Mouse (Mus musculus): ENCODE measurements around the gene Clptm1. TPM values are rescaled to one million over a fixed set of nuclear protein-coding genes. Genes with fewer than 3 reads are reported as not detected.
A peak's percentile ranks its signal among the peaks of the same experiment; 100 is the strongest.
"Not testable (repeated sequence)": the region's sequence is repeated elsewhere in the genome, so short reads cannot be mapped to it uniquely, and the experiment has no call there.

The Clptm1 gene
- polyA plus RNA-seq, 1 experiment from 2014 or later = 97.5 TPM

DNA sequence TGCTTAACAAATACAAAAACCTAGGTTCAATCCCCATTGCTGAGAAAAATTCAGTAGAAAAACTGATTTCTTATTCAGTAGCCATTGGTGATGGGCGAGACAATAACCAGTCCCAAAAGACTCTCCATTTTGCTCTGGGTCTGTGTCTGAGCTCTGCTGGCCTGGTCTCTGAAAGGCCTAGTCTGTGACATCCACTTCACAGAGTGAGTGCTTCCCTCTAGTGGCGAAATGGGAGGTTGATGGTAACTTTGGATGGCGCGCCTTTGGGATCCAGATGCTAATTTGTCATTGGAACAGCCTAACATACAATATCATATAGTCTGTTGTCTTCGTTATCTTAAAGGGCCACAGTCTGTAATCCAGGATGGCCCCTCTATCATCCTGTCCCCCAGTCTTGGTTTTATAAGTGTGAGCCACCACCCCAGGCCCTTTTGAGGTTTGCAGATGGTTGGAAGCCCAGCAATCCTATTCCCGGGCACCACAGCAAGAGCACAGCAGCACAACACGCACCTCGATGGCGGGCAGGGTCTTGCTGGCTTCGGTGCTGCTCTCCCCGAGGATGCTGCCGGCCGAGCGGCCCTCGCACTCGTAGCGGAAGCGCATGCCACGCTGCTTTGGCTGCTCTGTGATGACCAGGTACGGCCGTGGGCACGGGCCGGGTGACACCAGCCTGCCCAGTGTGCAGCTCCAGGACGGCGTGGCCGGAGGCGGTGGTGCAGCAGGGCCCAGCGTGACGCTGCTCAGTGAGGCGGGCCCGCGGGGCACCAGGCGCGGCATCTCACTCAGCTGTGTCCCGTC lies 45.6 kb downstream of the Clptm1 start:
- Histone ChIP-seq H3K4me2 (replicated peaks) (peak overlapping the region; percentile 55), H3K36me3 (no peaks in the 10 kb centered on the region), H3K4me1 (replicated peaks) (peaks cover 6% of the 10 kb centered on the region), H3K27me3 (peaks cover 5% of the 10 kb centered on the region; the same call in 1 of the 2 replicates), H3K27ac (peak overlapping the region; percentile 68), H3K9me3 (no peaks in the 10 kb centered on the region), H3K4me3 (replicated peaks) (peak overlapping the region; percentile 31), H3K9ac (replicated peaks) (peak overlapping the region; percentile 57)
- ATAC-seq = peak; percentile 88
- 4% methylated on average over 35 of the region's 35 CpGs for WGBS

DNA sequence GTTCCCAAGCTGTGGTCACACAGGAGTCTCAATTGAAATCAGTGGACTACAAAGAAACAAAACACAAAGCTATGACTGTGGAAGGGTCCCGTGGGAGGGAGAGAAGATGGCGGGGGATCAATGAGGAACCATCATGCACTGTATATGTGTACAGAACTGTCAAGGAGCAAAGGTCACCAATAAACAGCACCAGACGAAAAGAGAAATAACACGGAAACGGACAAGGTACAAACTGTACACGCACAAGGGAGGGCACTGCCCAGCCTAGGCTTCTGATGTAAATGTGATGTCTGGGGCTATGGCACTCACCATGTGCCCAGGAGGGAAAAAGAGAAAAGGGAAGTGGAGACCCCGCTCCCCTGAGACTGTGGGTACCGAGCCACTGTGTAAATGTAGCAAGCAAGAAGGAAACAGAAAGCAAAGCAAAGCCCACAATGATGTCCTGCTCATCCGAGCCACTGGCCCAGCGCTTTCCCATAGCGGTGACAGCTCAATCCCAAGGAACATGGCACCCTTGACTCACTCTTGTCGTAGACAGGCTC lies 49.7 kb downstream of the Clptm1 start:
- no peak overlapping the region for H3K4me3 ChIP-seq (replicated peaks)
- no peak overlapping the region for H3K4me2 ChIP-seq (replicated peaks)
- peaks cover 6% of the 10 kb centered on the region for H3K4me1 ChIP-seq (replicated peaks)
- no peaks in the 10 kb centered on the region for H3K9me3 ChIP-seq
- 0 out of 2 replicates have a peak, but pooled peaks cover 2% of the 10 kb centered on the region for H3K27me3 ChIP-seq
- no peak overlapping the region for H3K27ac ChIP-seq
- 88% methylated on average over 12 of the region's 12 CpGs for WGBS
- no peaks in the 10 kb centered on the region for H3K36me3 ChIP-seq
- H3K9ac ChIP-seq (replicated peaks) = no peak overlapping the region
- no peak for ATAC-seq

DNA sequence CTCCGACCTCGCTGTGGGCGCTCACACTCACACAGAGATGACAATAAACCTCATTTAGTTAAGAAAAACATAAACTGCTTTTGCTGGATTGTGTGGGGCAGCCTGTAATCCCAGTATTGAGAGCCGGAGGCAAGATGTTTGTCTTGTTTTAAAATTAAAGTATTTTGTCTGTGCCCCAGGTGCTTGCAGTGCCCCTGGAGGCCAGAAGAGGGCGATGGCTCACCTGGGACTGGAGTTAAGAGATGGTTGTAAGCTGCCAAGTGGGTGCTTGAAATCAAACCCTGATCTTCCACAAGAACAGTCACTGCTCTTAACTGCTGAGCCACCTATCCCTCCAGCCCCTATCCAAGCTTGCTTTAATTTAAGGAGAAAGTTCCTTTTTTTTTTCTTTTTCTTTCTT lies 53.9 kb downstream of the Clptm1 start:
- H3K4me3 ChIP-seq (replicated peaks) = no peak overlapping the region
- no peak for ATAC-seq
- WGBS = 81% methylated on average over 5 of the region's 5 CpGs
- no peak overlapping the region for H3K9ac ChIP-seq (replicated peaks)
- no peaks in the 10 kb centered on the region for H3K27me3 ChIP-seq
- no peak overlapping the region for H3K27ac ChIP-seq
- H3K36me3 ChIP-seq = no peaks in the 10 kb centered on the region
- no peaks in the 10 kb centered on the region for H3K4me1 ChIP-seq (replicated peaks)
- H3K4me2 ChIP-seq (replicated peaks) = no peak overlapping the region
- H3K9me3 ChIP-seq = no peaks in the 10 kb centered on the region

DNA sequence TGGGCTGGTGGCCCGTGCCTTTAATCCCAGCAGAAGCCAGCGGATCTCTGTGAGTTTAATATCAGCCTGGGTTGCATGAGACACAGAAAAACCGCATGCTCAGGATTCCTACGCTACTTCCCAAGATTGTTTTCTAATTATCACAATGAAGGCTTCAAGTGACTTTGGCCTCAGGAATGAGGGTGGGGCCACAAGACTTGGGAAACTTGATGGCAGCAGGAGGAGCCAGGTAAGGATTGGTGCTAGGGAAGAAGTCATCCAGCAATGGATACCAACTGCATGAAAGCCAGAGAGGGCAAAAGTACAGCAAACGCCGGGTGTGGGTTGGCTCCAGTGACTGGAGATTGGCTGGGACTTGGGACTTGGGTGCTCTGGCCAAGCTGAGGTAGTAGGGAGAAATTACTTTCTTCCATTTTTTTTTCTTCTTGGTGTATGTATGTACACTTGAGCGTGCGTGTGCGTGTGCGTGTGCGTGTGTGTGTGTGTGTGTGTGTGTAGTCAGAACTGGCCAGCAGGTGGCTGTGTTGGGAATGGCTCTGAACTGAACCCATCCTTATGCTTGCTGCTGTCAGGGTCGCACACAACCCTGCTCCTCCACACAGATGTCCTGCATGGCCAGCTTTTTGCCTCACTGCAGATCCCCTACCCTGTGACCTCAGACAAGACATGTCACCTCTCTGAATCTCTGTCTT lies 55.0 kb downstream of the Clptm1 start:
- 94% methylated on average over 12 of the region's 12 CpGs for WGBS
- H3K9me3 ChIP-seq = no peaks in the 10 kb centered on the region
- no peak overlapping the region for H3K4me2 ChIP-seq (replicated peaks)
- no peak overlapping the region for H3K4me3 ChIP-seq (replicated peaks)
- no peak overlapping the region for H3K27ac ChIP-seq
- no peaks in the 10 kb centered on the region for H3K27me3 ChIP-seq
- no peaks in the 10 kb centered on the region for H3K4me1 ChIP-seq (replicated peaks)
- H3K9ac ChIP-seq (replicated peaks) = no peak overlapping the region
- ATAC-seq = no peak
- no peaks in the 10 kb centered on the region for H3K36me3 ChIP-seq

DNA sequence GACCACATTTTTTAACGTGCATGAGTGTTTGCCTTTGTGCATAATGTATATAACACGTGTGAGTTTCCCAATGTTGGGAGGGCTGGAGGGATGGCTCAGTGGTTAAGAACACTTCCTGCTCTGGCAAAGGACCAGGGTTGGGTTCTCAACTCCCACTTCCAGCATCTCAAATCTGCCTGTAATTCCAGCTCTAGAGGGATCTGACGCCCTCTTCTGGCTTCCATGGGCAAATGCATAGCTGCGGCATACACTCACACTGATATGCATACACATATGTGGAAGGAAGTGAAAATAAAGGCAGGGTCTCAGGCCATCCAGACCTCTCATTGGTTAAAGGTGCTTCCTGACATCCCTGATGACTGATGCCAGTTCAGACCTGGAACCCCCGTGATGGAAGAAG lies 57.5 kb downstream of the Clptm1 start:
- Histone ChIP-seq H3K9ac (replicated peaks) (no peak overlapping the region), H3K36me3 (no peaks in the 10 kb centered on the region), H3K9me3 (no peaks in the 10 kb centered on the region), H3K4me2 (replicated peaks) (no peak overlapping the region), H3K4me3 (replicated peaks) (no peak overlapping the region), H3K4me1 (replicated peaks) (peaks cover 16% of the 10 kb centered on the region), H3K27me3 (no peaks in the 10 kb centered on the region), H3K27ac (no peak overlapping the region)
- WGBS = 89% methylated on average over 5 of the region's 5 CpGs
- no peak for ATAC-seq

DNA sequence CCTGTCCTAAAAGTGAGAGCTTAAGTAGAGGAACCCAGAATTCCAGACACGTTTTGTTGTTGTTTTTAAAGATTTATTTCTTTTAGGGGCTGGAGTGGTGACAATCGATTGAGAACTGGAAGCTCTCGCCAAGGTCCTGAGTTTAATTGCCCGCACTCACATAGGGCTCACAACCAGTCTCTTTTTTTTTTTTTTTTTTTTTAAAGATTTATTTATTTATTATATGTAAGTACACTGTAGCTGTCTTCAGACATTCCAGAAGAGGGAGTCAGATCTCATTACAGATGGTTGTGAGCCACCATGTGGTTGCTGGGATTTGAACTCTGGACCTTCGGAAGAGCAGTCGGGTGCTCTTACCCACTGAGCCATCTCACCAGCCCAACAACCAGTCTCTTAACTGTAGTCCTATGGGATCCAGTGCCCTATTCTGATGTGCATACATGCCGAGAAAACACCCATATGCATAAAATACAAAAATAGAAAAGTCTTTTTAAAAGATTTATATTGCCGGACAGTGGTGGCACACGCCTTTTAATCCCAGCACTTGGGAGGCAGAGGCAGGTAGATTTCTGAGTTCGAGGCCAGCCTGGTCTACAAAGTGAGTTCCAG lies 60.1 kb downstream of the Clptm1 start:
- peak; percentile 12; the same call in 1 of the 2 replicates for ATAC-seq
- not testable (repeated sequence) for H3K27ac ChIP-seq; H3K27me3 ChIP-seq; H3K9ac ChIP-seq (replicated peaks); H3K9me3 ChIP-seq
- Histone ChIP-seq H3K4me1 (replicated peaks) (peaks cover 36% of the 10 kb centered on the region), H3K4me2 (replicated peaks) (peak overlapping the region; percentile 98), H3K4me3 (replicated peaks) (peak overlapping the region; percentile 92), H3K36me3 (peaks cover 24% of the 10 kb centered on the region)
- 59% methylated on average over 10 of the region's 10 CpGs for WGBS

DNA sequence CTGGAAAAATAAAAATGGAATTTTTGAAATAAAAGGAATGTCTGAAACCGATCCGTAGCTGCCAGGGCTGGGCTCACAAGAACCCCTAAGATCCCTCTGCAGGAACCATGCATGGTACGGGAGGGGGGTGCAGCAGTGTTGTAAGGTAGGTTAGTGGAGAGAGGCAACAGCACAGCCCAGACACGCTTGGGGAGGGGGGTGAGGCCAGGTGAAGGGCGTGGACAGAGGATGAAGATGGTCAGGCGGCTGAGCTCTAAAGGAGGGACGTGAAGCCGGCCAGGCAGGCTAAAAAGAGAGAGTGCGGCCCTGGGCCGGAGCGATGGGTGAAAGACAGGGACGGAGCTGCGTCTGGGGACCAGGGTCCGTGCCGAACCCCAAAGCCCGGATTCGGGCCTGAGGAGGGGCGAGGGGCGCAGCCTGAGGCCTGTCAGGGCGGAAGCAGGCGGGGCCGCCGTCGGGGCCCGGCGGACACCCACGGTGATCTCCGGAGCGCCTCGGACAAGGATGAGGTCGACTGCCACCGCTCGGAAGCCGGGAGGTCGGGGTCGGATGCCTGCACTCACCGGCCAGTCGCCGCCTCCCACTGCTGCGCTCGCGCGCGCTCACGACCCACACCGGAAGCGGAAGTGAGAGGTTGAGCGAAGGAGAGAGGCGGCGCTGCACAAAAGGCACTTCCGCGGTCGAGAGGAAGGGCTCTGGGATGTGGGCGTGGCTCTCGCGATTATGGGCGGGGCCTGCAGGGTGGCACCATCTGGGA lies 60.8 kb downstream of the Clptm1 start, which contains the start of gene Clasrp:
Gene Clasrp, minus strand, starts transcription at position 638 of the 757 bp plus-strand sequence.
- ATAC-seq = peak; percentile 93
- no peaks in the 10 kb centered on the region for H3K27me3 ChIP-seq
- H3K36me3 ChIP-seq = peaks cover 31% of the 10 kb centered on the region
- WGBS = 2% methylated on average over 56 of the region's 57 CpGs
- H3K4me3 ChIP-seq (replicated peaks) = peak within 1 kb of the TSS; percentile 92
- peak within 1 kb of the TSS; percentile 98 for H3K4me2 ChIP-seq (replicated peaks)
- peak within 1 kb of the TSS; percentile 68 for H3K27ac ChIP-seq
- H3K9me3 ChIP-seq = no peaks in the 10 kb centered on the region
- H3K4me1 ChIP-seq (replicated peaks) = peaks cover 36% of the 10 kb centered on the region
- peak within 1 kb of the TSS; percentile 98 for H3K9ac ChIP-seq (replicated peaks)

DNA sequence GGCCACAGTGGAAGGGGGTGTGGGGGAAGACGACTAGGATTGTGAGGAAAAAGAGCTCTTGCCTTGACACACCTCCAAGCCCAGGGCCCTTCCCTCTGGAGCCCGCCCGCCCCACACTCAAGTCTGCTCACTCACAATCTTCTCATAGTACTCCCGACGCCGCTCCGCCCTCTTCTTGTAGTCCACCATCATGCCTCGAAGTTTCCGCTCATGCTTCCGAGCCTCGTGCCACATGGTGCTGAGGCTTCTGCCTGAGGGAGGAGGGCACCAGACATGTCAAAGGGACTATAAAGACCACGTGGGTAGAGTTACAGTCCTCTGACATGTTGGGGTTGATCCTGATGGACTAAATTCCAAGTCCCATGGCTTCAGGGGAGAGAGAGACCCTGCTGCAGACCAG lies 61.8 kb downstream of the Clptm1 start:
- H3K36me3 ChIP-seq = peaks cover 41% of the 10 kb centered on the region
- peak overlapping the region; percentile 92 for H3K4me3 ChIP-seq (replicated peaks)
- WGBS = 89% methylated on average over 12 of the region's 12 CpGs
- H3K9me3 ChIP-seq = no peaks in the 10 kb centered on the region
- H3K27ac ChIP-seq = no peak overlapping the region
- peak overlapping the region; percentile 98 for H3K4me2 ChIP-seq (replicated peaks)
- H3K9ac ChIP-seq (replicated peaks) = peak overlapping the region; percentile 98
- ATAC-seq = no peak
- H3K27me3 ChIP-seq = no peaks in the 10 kb centered on the region
- peaks cover 36% of the 10 kb centered on the region for H3K4me1 ChIP-seq (replicated peaks)

DNA sequence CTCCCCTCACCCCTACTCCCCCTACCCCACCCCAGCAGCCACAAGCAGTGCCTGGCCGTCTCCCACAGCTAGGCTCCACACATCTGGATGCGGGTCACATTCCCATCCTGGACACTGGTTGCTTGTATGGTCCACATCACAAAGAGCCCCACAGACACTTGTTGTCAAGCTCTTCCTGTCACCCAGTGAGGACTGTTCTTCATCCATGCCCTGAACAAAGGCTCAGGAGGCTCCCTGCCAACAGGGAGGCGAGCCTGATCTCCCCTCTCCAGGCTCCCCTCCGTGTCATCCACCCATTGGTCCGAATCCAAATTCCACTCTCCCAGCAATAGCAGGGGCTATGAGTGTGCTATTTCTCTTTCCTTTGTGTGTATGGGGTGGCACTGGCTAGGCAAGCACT lies 64.3 kb downstream of the Clptm1 start:
- no peak overlapping the region for H3K4me2 ChIP-seq (replicated peaks)
- no peak overlapping the region for H3K9ac ChIP-seq (replicated peaks)
- H3K36me3 ChIP-seq = peaks cover 60% of the 10 kb centered on the region
- 53% methylated on average over 5 of the region's 5 CpGs for WGBS
- H3K27ac ChIP-seq = 0 out of 2 replicates have a peak overlapping the region, but pooled peaks have one; percentile 9
- no peak overlapping the region for H3K4me3 ChIP-seq (replicated peaks)
- no peaks in the 10 kb centered on the region for H3K9me3 ChIP-seq
- ATAC-seq = peak; percentile 35
- peaks cover 36% of the 10 kb centered on the region for H3K4me1 ChIP-seq (replicated peaks)
- no peaks in the 10 kb centered on the region for H3K27me3 ChIP-seq

DNA sequence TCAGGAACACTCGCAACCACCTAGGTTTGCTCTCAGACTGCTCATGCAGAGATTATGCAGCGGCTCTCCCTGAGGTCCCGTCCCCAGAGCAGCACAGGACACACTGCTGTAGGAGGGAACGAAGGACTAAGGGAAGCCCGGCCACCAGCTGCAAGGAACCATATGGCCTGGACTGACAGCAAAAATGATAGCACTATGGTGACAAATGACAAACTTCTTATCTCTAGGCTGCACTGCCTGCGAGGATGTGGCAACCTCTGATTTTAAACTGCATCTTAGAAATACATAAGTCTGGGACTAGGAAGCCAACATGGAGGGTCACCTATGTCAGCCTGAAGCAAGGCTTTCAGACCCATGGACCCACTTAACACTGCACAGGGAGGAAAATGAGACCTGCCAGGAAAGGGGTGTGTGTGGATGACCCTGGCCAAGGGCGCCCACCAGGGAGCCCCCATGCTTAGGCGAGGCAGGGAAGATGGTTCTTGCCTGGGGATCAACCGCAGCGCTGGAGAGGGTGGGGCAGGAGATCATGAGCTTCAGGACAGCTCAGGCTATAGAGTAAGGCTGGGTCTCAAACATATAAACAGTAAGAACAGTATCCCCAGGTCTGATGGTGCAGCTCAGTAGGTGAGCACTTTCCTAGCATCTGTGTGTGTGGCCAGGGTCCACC lies 71.6 kb downstream of the Clptm1 start:
- no peaks in the 10 kb centered on the region for H3K27me3 ChIP-seq
- H3K36me3 ChIP-seq = peaks cover 94% of the 10 kb centered on the region
- no peak overlapping the region for H3K27ac ChIP-seq
- ATAC-seq = no peak
- H3K4me3 ChIP-seq (replicated peaks) = no peak overlapping the region
- no peaks in the 10 kb centered on the region for H3K9me3 ChIP-seq
- no peaks in the 10 kb centered on the region for H3K4me1 ChIP-seq (replicated peaks)
- no peak overlapping the region for H3K4me2 ChIP-seq (replicated peaks)
- no peak overlapping the region; the same call in 1 of the 2 replicates for H3K9ac ChIP-seq (replicated peaks)
- 94% methylated on average over 10 of the region's 10 CpGs for WGBS

DNA sequence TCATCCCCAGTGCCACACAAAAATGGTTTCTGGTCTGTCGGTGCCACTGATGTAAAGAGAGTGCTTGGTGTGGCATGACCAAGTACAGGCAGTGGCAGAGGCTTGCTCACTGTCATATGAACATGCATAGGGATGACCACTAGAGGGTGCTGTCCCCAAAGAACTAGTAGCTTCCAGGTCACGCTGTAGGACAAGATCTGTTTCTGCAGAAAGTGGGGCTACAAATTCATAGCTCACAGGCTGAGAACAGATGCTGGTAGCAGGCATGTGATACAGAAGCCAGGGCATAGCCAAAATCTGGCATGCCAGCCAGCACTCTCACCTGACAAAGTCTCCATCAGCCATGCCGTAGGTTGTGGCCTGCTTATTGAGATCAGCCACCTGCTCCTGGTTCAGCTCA lies 74.9 kb downstream of the Clptm1 start:
- 71% methylated on average over 3 of the region's 3 CpGs for WGBS

More for the DNA sequence above, 74.9 kb downstream of the Clptm1 start:
- no peak overlapping the region for H3K27ac ChIP-seq
- H3K9ac ChIP-seq (replicated peaks) = no peak overlapping the region
- ATAC-seq = peak; percentile 54
- no peaks in the 10 kb centered on the region for H3K9me3 ChIP-seq
- no peak overlapping the region for H3K4me2 ChIP-seq (replicated peaks)
- peaks cover 99% of the 10 kb centered on the region for H3K36me3 ChIP-seq
- H3K27me3 ChIP-seq = no peaks in the 10 kb centered on the region
- no peak overlapping the region for H3K4me3 ChIP-seq (replicated peaks)
- no peaks in the 10 kb centered on the region for H3K4me1 ChIP-seq (replicated peaks)

Data from midbrain, embryonic 13.5 days (tissue).